Mouse (Mus musculus) midbrain, embryonic 11.5 days (tissue): Measurements from ENCODE around the gene Ankrd49. TPM values are rescaled to one million over a fixed set of nuclear protein-coding genes. Genes with fewer than 3 reads are reported as not detected.
A peak's percentile ranks its signal among the peaks of the same experiment; 100 is the strongest.

Experiments used
- ATAC-seq: fragments of 200-750 bp; cut with Nextera tagmentation; 2 replicates; pipeline ENCODE4 v1.8.0; 2017; ENCODE audit warnings: moderate TSS enrichment, moderate library complexity; ENCODE audit not compliant: low FRiP score
- DNase-seq: peaks from one replicate; pipeline ENCODE4 v3.0.0; 2015; ENCODE audit warnings: low spot score; ENCODE audit errors: missing footprints
- H3K27ac ChIP-seq: fragments of 300-500 bp; sonication (generic); 2 replicates; pipeline ENCODE4 v1.5.1; 2014; ENCODE audit warnings: low read depth, low read length
- H3K27me3 ChIP-seq: fragments of 300-500 bp; sonication (generic); 2 replicates; pipeline ENCODE4 v1.6.1; 2014; ENCODE audit warnings: mild to moderate bottlenecking, low read length, moderate library complexity, mixed read lengths; ENCODE audit not compliant: control insufficient read depth, insufficient read depth
- H3K36me3 ChIP-seq: fragments of 300-500 bp; sonication (generic); 2 replicates; pipeline ENCODE4 v1.6.1; 2014; ENCODE audit warnings: mild to moderate bottlenecking, low read length, moderate library complexity, mixed read lengths; ENCODE audit not compliant: control insufficient read depth, insufficient read depth
- H3K4me1 ChIP-seq: fragments of 300-500 bp; sonication (generic); 2 replicates; pipeline ENCODE4 v1.6.1; 2014; ENCODE audit warnings: low read length; ENCODE audit not compliant: control insufficient read depth, insufficient read depth
- H3K4me2 ChIP-seq: fragments of 300-500 bp; sonication (generic); 2 replicates; pipeline ENCODE4 v1.6.1; 2014; ENCODE audit warnings: mild to moderate bottlenecking, moderate library complexity
- H3K4me3 ChIP-seq: fragments of 300-500 bp; sonication (generic); 2 replicates; pipeline ENCODE4 v1.5.1; 2014; ENCODE audit warnings: low read depth, low read length
- H3K9ac ChIP-seq: fragments of 300-500 bp; sonication (generic); 2 replicates; pipeline ENCODE4 v1.6.1; 2014; ENCODE audit warnings: low read length
- H3K9me3 ChIP-seq: fragments of 300-500 bp; sonication (generic); 2 replicates; pipeline ENCODE4 v1.6.1; 2016; ENCODE audit warnings: low read length; ENCODE audit not compliant: control insufficient read depth
- WGBS: fragments of 180-500 bp; shearing (Covaris S2); extraction: QIAGEN DNeasy Blood & Tissue Kit; methylation state at CpG from one replicate; pipeline ENCODE4 v1.1.7; 2014; 5-methylcytosine and 5-hydroxymethylcytosine counted together
- polyA plus RNA-seq: library from polyadenylated mRNA; unstranded; fragments of >200 nt; fragmentation: Nextera tagmentation; extraction: Ambion mirVana; gene quantifications from 2 replicates; pipeline ENCODE4 v1.2.1, GENCODE M21; 2014

Ankrd49 gene
- polyA plus RNA-seq, 1 experiment from 2014 or later = 63.2 TPM

GRCm38 (mm10) chr9:14753947-14754346 is 30.7 kb downstream of the Ankrd49 start:
- H3K27ac ChIP-seq = no peak overlapping the region
- DNase-seq (no peak), ATAC-seq (no peak)
- no peak overlapping the region for H3K4me2 ChIP-seq
- no peaks in the 10 kb centered on the region for H3K36me3 ChIP-seq
- H3K9ac ChIP-seq = no peak overlapping the region
- H3K4me1 ChIP-seq = peaks cover 8% of the 10 kb centered on the region; the same call in 1 of the 2 replicates
- H3K4me3 ChIP-seq = no peak overlapping the region
- no peaks in the 10 kb centered on the region for H3K9me3 ChIP-seq
- peaks cover 15% of the 10 kb centered on the region for H3K27me3 ChIP-seq

- Histone ChIP-seq H3K27ac (no peak within 1 kb of the TSS), H3K4me3 (peak within 1 kb of the TSS; percentile 50), H3K36me3 (no peaks in the 10 kb centered on the region), H3K4me1 (peaks cover 8% of the 10 kb centered on the region; the same call in 1 of the 2 replicates), H3K9ac (peak within 1 kb of the TSS; percentile 67), H3K27me3 (peaks cover 15% of the 10 kb centered on the region), H3K4me2 (peak within 1 kb of the TSS; percentile 87), H3K9me3 (no peaks in the 10 kb centered on the region)
- DNase-seq (no peak), ATAC-seq (peak; percentile 87)
- under 1% methylated on average over 28 of the region's 28 CpGs for WGBS
Observed at GRCm38 (mm10) chr9:14752001-14752522, 32.6 kb downstream of the Ankrd49 start, which contains the start of gene Fut4. Fut4 (minus strand) TSS chr9:14752393.

GRCm38 (mm10) chr9:14751503-14752000 is 33.1 kb downstream of the Ankrd49 start:
- WGBS = under 1% methylated on average over 49 of the region's 50 CpGs
- peak; percentile 94 for DNase-seq
- peak overlapping the region; percentile 50 for H3K4me3 ChIP-seq

DNA sequence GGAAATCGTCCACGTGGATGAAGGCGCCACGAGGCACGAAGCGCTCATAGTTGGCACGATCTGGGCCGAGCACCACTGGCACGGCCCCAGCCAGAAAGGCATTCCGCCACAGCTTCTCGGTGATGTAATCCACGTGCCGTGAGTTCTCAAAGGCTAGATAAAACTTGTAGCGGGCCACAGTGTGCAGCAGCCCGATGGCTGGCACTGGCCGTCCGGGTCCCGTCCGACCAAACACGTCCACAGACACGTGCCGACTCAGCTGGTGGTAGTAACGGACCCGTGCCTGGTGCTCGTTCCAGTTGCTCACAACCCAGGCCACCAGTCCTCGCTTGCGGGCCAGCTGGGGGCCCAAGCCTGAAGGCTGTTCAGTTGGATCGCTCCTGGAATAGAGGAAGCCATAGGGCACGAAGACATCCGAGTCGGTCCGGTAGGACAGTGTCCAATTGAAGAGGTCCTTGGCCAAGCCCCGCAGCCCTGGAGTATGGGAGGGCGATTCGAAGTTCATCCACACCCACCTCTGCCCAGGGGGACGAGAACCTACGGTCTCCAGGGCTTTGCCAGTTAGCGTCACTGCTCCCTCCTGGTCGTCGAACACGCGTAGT is 33.7 kb downstream of the Ankrd49 start:
- Histone ChIP-seq H3K4me2 (peak overlapping the region; percentile 87), H3K27ac (no peak overlapping the region), H3K4me3 (peak overlapping the region; percentile 50), H3K27me3 (peaks cover 15% of the 10 kb centered on the region), H3K9me3 (no peaks in the 10 kb centered on the region), H3K36me3 (no peaks in the 10 kb centered on the region), H3K4me1 (peaks cover 8% of the 10 kb centered on the region; the same call in 1 of the 2 replicates), H3K9ac (peak overlapping the region; percentile 67; the same call in 1 of the 2 replicates)
- ATAC-seq (peak; percentile 20), DNase-seq (no peak)
- 55% methylated on average over 42 of the region's 42 CpGs for WGBS

More at GRCm38 (mm10) chr9:14751503-14752000, 33.1 kb downstream of the Ankrd49 start:
- no peaks in the 10 kb centered on the region for H3K9me3 ChIP-seq
- H3K27me3 ChIP-seq = peaks cover 15% of the 10 kb centered on the region
- peak overlapping the region; percentile 67 for H3K9ac ChIP-seq
- no peaks in the 10 kb centered on the region for H3K36me3 ChIP-seq
- H3K27ac ChIP-seq = no peak overlapping the region
- peak; percentile 84 for ATAC-seq
- H3K4me2 ChIP-seq = peak overlapping the region; percentile 87
- peaks cover 8% of the 10 kb centered on the region; the same call in 1 of the 2 replicates for H3K4me1 ChIP-seq

GRCm38 (mm10) chr9:14740151-14740924 is 44.3 kb downstream of the Ankrd49 start, which contains the start of gene Piwil4:
Piwil4 (minus strand) TSS chr9:14740733.
- Histone ChIP-seq H3K4me3 (no peak within 1 kb of the TSS), H3K36me3 (no peaks in the 10 kb centered on the region), H3K4me2 (no peak within 1 kb of the TSS), H3K4me1 (no peaks in the 10 kb centered on the region), H3K9ac (no peak within 1 kb of the TSS), H3K27ac (no peak within 1 kb of the TSS), H3K9me3 (no peaks in the 10 kb centered on the region), H3K27me3 (no peaks in the 10 kb centered on the region)
- WGBS = 86% methylated on average over 19 of the region's 19 CpGs
- no peak for ATAC-seq
- no peak for DNase-seq

DNA sequence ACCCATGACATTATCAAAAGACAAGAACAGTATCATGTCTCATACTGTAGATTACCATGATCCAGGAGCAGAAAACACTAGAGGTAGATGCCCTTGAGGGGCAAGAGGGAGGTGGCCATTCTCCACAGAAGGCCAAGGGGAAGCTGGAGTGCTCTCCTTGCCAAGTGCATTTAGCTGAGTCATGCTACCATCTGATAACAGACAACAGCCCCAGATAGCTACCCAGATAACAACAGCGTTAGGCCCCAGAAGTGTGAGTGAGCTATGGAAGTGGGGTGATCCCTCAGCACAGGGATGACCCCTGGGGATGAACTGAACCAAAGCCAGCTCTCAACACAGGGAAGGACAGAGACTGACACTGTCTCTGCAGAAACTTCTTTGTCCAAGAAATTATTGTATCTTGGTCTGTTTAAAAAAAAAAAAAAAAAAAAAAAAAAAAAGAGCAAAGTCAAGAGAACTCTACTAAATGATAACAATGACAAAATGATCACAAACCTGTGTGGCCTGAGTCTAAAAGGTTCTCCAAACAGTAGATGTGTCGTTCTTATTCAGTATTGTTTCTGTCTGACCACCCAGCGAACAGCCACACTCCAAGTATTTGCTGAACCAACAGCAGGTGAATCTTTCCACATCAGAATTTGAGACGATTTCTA is 45.0 kb downstream of the Ankrd49 start:
- ATAC-seq (no peak), DNase-seq (no peak)
- Histone ChIP-seq H3K27ac (no peak overlapping the region), H3K36me3 (no peaks in the 10 kb centered on the region), H3K4me3 (no peak overlapping the region), H3K4me1 (no peaks in the 10 kb centered on the region), H3K9ac (no peak overlapping the region), H3K27me3 (no peaks in the 10 kb centered on the region), H3K4me2 (no peak overlapping the region), H3K9me3 (no peaks in the 10 kb centered on the region)
- 81% methylated on average over 4 of the region's 4 CpGs for WGBS

DNA sequence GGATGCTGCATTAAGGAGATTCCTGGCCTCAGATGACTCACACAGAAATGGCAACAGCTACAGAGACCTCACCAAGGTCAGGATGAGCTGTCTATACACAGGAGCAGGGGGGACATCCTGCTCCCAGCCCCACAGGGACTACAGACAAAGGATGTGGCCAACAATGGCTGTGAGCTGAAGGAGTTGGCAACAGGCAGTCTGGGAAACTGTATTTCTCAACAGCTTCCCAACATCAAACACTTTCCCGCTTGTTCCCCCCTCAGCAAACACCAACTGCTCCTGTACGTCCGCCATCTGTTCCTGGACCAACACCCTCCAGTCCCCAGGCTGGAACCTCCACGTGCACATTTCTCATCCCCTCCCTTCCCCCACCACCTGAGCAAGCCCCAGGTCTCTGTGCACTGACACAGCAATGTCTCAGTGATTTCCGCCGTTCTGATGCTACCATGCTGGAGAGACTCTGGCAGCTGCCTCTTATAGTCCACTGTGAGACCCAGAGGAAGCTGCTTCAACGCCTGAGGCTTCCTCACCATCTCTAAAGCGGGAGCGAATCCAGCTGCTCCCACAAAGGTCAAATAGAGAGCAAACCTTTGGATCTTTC is 53.6 kb downstream of the Ankrd49 start:
- no peak overlapping the region for H3K4me2 ChIP-seq
- H3K4me1 ChIP-seq = no peaks in the 10 kb centered on the region
- WGBS = 65% methylated on average over 9 of the region's 9 CpGs
- H3K27ac ChIP-seq = no peak overlapping the region
- no peak overlapping the region for H3K4me3 ChIP-seq
- no peaks in the 10 kb centered on the region for H3K9me3 ChIP-seq
- no peaks in the 10 kb centered on the region for H3K36me3 ChIP-seq
- DNase-seq (no peak), ATAC-seq (0 out of 2 replicates have a peak, but pooled peaks have one; percentile 24)
- H3K9ac ChIP-seq = no peak overlapping the region
- no peaks in the 10 kb centered on the region for H3K27me3 ChIP-seq
